Mouse (Mus musculus) liver, adult 2 months (tissue): ENCODE data around the gene Yy1. TPM values are rescaled to one million over a fixed set of nuclear protein-coding genes. Genes with fewer than 3 reads are reported as not detected.

Source experiments
- DNase-seq: peaks from one replicate; pipeline ENCODE4 v3.0.0-alpha.2; 2011; ENCODE audit warnings: low read depth, low spot score; ENCODE audit errors: extremely low read depth
- H3K27ac ChIP-seq: fragments of 200-500 bp; replicated peaks from 2 replicates; pipeline ENCODE4 v1.5.1; 2012; ENCODE audit warnings: low read depth, mild to moderate bottlenecking, control low read depth, inconsistent platforms, low read length; ENCODE audit not compliant: insufficient read depth
- H3K27me3 ChIP-seq: fragments of 200-500 bp; 2 replicates; pipeline ENCODE4 v1.6.1; 2012; ENCODE audit warnings: mild to moderate bottlenecking, moderate library complexity, low read length, inconsistent platforms; ENCODE audit not compliant: control insufficient read depth, insufficient read depth
- H3K36me3 ChIP-seq: fragments of 200-500 bp; 2 replicates; pipeline ENCODE4 v1.6.1; 2012; ENCODE audit warnings: low read length, inconsistent platforms; ENCODE audit not compliant: control insufficient read depth, insufficient read depth
- H3K4me1 ChIP-seq: fragments of 200-500 bp; 2 replicates; pipeline ENCODE4 v1.6.1; 2011; ENCODE audit warnings: low read length; ENCODE audit not compliant: control insufficient read depth, insufficient read depth
- H3K4me3 ChIP-seq: fragments of 200-500 bp; 2 replicates; pipeline ENCODE4 v1.5.1; 2011; ENCODE audit warnings: low read depth, mild to moderate bottlenecking, control low read depth, low read length, moderate library complexity; ENCODE audit not compliant: insufficient read depth
- H3K79me2 ChIP-seq: fragments of 200-500 bp; 2 replicates; pipeline ENCODE4 v1.6.1; 2012; ENCODE audit warnings: inconsistent platforms, mild to moderate bottlenecking, low read length, moderate library complexity; ENCODE audit not compliant: control insufficient read depth, insufficient read depth
- H3K9ac ChIP-seq: fragments of 200-500 bp; 2 replicates; pipeline ENCODE4 v1.6.1; 2012; ENCODE audit warnings: low read depth, mild to moderate bottlenecking, control low read depth, inconsistent platforms, low read length
- CTCF ChIP-seq: fragments of 200-500 bp; IDR thresholded peaks from 2 replicates; pipeline ENCODE4 v1.5.1; 2011; ENCODE audit warnings: low read depth, low read length, control low read depth
- POLR2A ChIP-seq: fragments of 200-500 bp; IDR thresholded peaks from 2 replicates; pipeline ENCODE4 v1.6.1; 2011; ENCODE audit warnings: low read length, control low read depth; ENCODE audit not compliant: insufficient read depth; ENCODE audit errors: extremely low read depth
- whole genome bisulfite sequencing: fragments of 180-500 bp; shearing (Covaris S2); methylation state at CpG from one replicate; pipeline ENCODE4 v1.1.7; 2018; 5-methylcytosine and 5-hydroxymethylcytosine counted together
- polyA plus RNA-seq: library from polyadenylated mRNA; depleted of rRNA; stranded (reverse); fragments of >200 nt; gene quantifications from 2 replicates; pipeline ENCODE4 v1.2.3, GENCODE M21; 2012
- total RNA-seq: library from RNA; depleted of rRNA; stranded (reverse); fragments of >200 nt; gene quantifications from 2 replicates; pipeline ENCODE4 v1.2.3, GENCODE M21; 2014

Gene Yy1
- total and polyA plus RNA-seq, 2 experiments: 10.3 to 19.6 TPM

- DNase-seq: no peak
- Histone ChIP-seq H3K79me2 (peaks cover 17% of the 10 kb centered on the region; the same call in 1 of the 2 replicates), H3K27me3 (no peaks in the 10 kb centered on the region), H3K9ac (no peak overlapping the region), H3K4me1 (no peaks in the 10 kb centered on the region), H3K27ac (no peak overlapping the region), H3K4me3 (no peak overlapping the region), H3K36me3 (no peaks in the 10 kb centered on the region)
- 95% methylated on average over 19 of the region's 19 CpGs for WGBS
- TF ChIP-seq CTCF (no peak), POLR2A (no peak)
Observed at GRCm38 (mm10) chr12:108826282-108826957, 33.6 kb downstream of the Yy1 start.

- peaks cover 17% of the 10 kb centered on the region; the same call in 1 of the 2 replicates for H3K79me2 ChIP-seq
- TF ChIP-seq POLR2A: no peak
- TF ChIP-seq CTCF: no peak
- no peaks in the 10 kb centered on the region for H3K36me3 ChIP-seq
- no peak overlapping the region for H3K4me3 ChIP-seq
- H3K4me1 ChIP-seq: no peaks in the 10 kb centered on the region
- no peaks in the 10 kb centered on the region for H3K27me3 ChIP-seq
- 94% methylated on average over 28 of the region's 28 CpGs for WGBS
- DNase-seq: no peak
- no peak overlapping the region for H3K27ac ChIP-seq
- no peak overlapping the region for H3K9ac ChIP-seq
Observed at GRCm38 (mm10) chr12:108826958-108827535, 34.3 kb downstream of the Yy1 start.

- no peaks in the 10 kb centered on the region for H3K36me3 ChIP-seq
- no peaks in the 10 kb centered on the region for H3K27me3 ChIP-seq
- TF ChIP-seq CTCF: no peak
- no peak for TF ChIP-seq POLR2A
- H3K4me1 ChIP-seq: no peaks in the 10 kb centered on the region
- H3K27ac ChIP-seq: no peak overlapping the region
- H3K9ac ChIP-seq: no peak overlapping the region
- 96% methylated on average over 6 of the region's 6 CpGs for WGBS
- peaks cover 17% of the 10 kb centered on the region; the same call in 1 of the 2 replicates for H3K79me2 ChIP-seq
- H3K4me3 ChIP-seq: no peak overlapping the region
- DNase-seq: no peak
Observed at GRCm38 (mm10) chr12:108827641-108828040, 34.9 kb downstream of the Yy1 start.

- H3K4me3 ChIP-seq: no peak overlapping the region
- H3K27me3 ChIP-seq: no peaks in the 10 kb centered on the region
- no peaks in the 10 kb centered on the region for H3K36me3 ChIP-seq
- no peak for DNase-seq
- no peak overlapping the region for H3K27ac ChIP-seq
- no peaks in the 10 kb centered on the region for H3K4me1 ChIP-seq
- TF ChIP-seq POLR2A (no peak), CTCF (no peak)
- peaks cover 23% of the 10 kb centered on the region; the same call in 1 of the 2 replicates for H3K79me2 ChIP-seq
- H3K9ac ChIP-seq: no peak overlapping the region
- 42% methylated on average over 5 of the region's 5 CpGs for WGBS
Observed at GRCm38 (mm10) chr12:108829636-108830035, 36.9 kb downstream of the Yy1 start.

- H3K4me1 ChIP-seq: peaks cover 3% of the 10 kb centered on the region
- no peaks in the 10 kb centered on the region for H3K27me3 ChIP-seq
- no peaks in the 10 kb centered on the region for H3K36me3 ChIP-seq
- TF ChIP-seq POLR2A (no peak), CTCF (no peak)
- 93% methylated on average over 6 of the region's 6 CpGs for WGBS
- H3K4me3 ChIP-seq: no peak overlapping the region
- no peak overlapping the region for H3K27ac ChIP-seq
- peaks cover 22% of the 10 kb centered on the region; the same call in 1 of the 2 replicates for H3K79me2 ChIP-seq
- no peak overlapping the region for H3K9ac ChIP-seq
- DNase-seq: no peak
Observed at GRCm38 (mm10) chr12:108830358-108830757, 37.6 kb downstream of the Yy1 start.
